Mouse (Mus musculus) testis, postnatal 10 days (tissue): ENCODE results near the gene Nms.
A peak's percentile ranks its signal among the peaks of the same experiment; 100 is the strongest.

Source experiments
- DNase-seq: peaks from one replicate; pipeline ENCODE4 v3.0.0; 2021; ENCODE audit warnings: low spot score

The Nms gene

GRCm38 (mm10) chr1:38938849-38939248, at the start of gene Nms:
TSS of gene Nms (plus strand) at chr1:38939149.
- no peak for DNase-seq

DNA sequence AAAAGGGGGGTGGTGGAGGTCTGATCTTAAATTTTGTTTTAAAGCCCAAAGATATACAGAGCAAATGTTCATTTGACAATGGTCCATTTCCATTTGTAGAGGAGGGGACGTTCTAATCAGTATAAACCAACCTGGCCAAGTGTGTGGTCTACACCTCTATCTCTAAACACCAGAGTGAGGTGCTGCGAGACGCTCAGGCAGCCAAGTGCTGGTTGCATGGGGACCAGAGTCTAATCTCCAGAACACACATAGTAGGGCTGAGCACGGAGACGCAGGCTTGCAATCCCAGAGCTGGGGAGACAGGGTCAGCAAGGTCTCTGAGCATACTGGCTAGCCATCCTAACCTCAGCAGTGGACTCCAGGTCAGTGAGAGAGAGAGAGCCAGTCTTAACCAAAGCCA, 47.5 kb upstream of the Nms start:
- no peak for DNase-seq

DNA sequence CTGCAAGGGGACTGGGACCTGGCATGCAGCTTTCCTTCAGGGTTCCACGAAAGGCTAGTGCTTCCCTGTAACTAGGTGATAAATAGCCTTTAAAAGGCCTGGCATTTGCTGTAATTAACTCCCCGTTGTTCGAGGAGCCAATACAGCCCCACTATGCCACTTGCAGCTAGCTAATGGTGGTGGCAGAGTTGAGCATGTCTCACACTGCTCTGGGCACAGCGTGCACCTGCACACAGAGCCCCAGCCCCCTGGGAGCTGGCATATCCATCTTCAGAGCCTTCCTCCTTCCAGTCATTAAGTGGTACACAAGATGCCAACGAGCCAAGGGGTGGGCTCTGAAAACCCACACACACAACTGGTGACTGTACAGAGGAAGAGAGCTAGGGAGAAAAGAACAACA, 45.9 kb upstream of the Nms start:
- DNase-seq, result no peak

GRCm38 (mm10) chr1:38897431-38898248, 41.3 kb upstream of the Nms start, which contains the start of gene Chst10:
TSS of gene Chst10 (minus strand) at chr1:38898161.
- DNase-seq, result peak; percentile 81

GRCm38 (mm10) chr1:38902571-38902970, 36.4 kb upstream of the Nms start:
- no peak for DNase-seq

DNA sequence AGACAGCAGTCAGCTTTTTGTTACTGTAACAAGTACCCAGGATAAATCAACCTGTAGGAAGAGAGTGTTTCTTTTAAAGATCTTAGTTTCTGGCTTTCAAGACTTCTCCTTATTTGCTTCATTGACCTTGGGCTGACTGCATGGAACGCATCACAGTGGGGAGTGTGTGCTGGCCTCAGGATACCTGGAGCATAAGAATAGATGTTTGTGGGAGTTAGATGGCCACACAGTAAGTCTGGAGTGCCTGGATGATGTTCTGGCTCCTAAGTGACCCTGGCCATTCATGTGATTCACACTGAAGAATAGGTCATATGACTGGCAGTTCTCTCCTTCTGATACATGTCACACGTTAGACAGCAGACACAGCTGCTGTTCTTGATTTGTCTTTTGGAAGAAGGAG, 35.0 kb upstream of the Nms start:
- no peak for DNase-seq

DNA sequence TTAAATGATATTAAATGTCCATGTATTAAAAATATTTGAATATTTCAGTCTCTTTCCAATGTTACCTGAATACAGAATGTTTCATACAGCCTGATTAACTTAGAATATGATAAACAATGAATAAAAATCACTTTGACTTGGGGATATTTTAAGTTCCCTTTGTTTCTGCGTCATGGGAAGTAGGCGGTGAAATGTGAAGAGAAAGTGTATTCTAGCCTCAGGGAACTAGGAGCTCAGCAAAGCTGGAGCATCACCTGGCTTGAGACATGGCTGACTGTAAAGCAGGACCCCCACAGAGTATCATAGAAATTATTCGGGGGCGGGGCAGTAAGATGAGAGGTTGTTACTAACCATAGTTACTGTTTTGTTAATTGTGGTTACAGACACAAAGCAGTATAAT, 10.0 kb upstream of the Nms start:
- DNase-seq, result no peak

- DNase-seq, result no peak
These were observed 9.5 kb upstream of the Nms start for GRCm38 (mm10) chr1:38929468-38929867.

- DNase-seq, result no peak
These were observed 8.2 kb upstream of the Nms start for GRCm38 (mm10) chr1:38930767-38931166.

DNA sequence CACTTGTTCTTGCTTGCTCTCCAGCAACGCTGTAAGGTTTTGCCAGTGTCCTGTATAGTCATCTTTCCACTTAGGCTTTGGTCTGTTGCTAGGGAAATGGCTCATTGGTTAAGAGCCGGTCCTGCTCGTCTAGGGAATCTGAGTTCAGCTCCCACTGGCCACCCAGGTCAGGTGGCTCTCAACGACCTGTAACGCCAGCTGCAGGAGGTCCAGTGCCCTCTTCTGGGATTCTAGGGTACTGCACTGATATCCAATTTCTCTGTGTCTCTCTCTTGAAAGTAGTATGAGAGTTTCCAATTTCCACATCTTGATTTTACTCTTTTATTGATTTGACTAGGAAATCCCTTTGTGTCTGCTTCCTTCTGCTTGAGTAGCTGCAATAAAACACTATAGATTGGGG, 4.3 kb upstream of the Nms start:
- peak; percentile 46 for DNase-seq

GRCm38 (mm10) chr1:38936780-38937179, 2.2 kb upstream of the Nms start:
- DNase-seq, result peak; percentile 65

DNA sequence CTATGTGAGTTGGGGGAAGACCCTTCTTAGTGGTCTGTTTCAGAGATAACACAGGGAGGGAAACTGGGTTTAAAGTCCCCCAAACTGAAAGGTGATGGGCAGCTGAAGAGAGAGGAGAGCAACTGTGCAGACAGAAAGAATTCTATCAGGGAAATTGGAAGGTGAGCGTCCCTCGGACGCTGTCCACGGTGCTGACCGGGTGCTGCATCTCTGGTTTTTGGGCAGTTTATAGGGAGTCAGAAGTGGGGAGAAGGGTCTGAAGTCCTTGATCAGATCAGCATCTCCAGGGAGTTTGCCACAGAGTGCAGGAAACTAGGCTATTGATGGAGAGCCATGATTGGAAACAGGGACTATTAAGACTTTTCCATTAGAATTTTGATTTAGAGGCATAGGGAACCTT, 659 bp downstream of the Nms start:
- peak; percentile 67 for DNase-seq

GRCm38 (mm10) chr1:38956457-38956856, 17.5 kb downstream of the Nms start:
- DNase-seq, result no peak

DNA sequence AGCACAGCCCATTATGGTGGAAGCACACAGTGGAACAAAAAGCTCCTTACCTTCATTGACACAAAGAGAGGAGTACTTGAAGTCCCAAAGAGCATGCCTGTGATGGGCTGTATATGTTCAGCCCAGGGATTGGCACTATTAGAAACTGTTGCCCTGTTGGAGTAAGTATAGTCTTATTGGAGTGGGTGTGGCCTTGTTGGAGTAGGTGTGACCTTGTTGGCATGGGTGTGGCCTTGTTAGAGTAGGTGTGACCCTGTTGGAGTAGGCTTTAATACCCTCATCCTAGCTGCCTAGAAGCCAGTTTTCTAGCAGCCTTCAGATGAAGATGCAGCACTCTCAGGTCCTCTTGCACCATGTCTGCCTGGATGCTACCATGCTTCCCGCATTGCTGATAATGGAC, 30.2 kb downstream of the Nms start:
- no peak for DNase-seq

GRCm38 (mm10) chr1:38971712-38972111, 32.8 kb downstream of the Nms start:
- no peak for DNase-seq

DNA sequence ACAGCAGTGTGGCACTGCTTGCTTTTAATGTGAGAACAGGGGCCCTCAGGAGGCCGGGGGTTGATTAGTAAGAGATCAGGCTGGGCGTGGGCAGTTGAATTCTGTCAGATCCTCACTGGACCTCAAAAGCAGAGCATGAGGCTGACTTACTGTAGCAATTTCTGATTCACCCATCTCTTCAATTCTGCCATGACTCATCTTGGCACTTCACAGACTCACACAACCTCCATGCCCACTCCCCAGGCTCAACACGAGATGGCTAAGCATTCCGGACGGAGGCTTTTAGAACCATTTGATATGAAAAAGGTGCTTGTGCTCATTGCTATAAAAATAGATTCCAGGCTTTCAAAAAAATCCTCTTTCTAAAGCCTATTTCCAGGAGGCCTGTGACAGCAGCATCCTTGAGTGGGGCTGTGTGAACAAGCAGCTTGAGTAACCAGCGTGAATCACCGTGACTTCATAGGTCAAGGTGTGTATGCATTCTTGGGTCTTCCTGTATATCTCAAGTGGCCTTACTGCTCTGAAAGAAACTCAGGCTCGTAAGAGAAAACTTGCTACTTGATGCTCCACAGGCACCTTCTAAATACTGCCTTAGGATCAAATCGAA, 34.1 kb downstream of the Nms start:
- DNase-seq, result no peak

- no peak for DNase-seq
These were observed 41.0 kb downstream of the Nms start for GRCm38 (mm10) chr1:38979953-38980352.

DNA sequence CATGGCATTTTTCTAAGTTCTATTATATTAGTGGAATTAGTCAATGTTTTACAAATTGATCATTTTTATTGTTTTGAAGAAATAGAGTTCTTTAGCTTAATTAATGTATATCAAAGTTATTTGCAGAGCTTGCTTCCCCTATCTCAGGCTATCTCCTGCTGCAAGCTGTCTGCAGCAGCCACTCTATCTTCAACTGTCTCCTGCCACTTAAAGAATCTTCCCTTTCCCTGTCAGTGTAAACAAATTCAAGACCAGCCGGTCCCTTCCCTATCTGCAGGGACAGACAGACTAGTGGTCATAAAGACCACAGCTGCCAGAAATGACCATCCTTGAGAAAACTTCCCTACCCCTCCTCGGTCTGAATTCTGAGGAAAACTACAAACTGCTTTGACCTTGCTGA, 44.9 kb downstream of the Nms start:
- no peak for DNase-seq

DNA sequence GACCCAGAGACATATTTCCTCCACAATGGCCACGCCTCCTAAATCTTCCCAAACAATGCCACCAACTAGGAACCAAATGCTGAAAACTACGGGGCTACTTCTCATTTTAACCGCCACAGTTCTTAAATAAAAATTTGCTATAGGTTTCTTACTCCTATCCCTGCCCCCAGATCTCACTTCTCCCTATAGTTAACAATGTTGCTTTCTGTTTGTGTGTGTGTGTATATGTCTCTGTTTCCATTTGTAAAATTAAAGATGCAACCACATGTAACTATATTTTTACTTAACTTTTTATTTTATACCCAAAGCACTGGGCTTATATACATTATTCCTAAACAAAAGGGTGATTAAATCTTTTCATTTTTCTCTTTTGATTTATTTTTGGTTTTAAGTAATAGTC, 46.4 kb downstream of the Nms start, which contains the start of gene Pdcl3:
TSS of gene Pdcl3 (plus strand) at position 301 of the 400 bp plus-strand sequence.
- DNase-seq, result no peak

GRCm38 (mm10) chr1:38987080-38987864, 48.3 kb downstream of the Nms start:
- DNase-seq, result peak; percentile 98

DNA sequence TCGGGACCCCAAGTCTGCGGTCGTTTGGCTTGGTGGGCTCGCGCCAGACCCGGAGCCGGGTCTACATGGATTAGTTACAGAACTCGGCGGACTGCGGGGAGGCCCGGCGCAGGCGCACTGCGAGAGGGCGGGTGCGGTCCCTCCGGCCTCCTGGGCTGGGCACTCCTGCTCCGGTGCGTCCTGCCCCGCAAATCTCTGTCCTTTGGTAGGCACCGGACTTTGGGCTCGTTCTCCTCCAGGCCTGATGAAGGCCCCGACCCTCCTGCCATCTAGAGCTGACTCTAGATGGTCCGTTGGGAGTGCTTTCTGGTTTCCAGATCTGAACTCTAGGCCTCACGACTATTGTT, 48.9 kb downstream of the Nms start:
- DNase-seq, result no peak

DNA sequence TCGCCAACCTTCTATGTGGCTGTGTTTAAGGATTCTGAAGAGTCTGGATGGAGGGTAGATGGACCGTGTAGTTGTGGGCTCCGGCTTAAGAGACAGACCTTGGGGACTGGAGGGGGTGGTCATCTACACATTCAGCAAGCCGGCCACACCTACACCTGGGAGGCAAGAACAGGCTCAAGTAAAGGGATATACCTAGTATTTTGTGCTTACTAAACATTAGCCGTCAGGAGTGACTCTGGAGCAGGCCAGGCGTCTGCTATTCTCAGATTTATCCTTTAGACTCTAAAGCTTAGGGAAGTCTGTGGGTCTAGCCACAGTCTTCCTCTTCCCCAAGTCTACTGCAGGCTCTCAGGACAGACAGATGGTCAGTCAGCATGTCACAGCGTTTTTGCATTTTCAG, 49.4 kb downstream of the Nms start:
- DNase-seq, result no peak

- DNase-seq, result no peak
These were observed 53.4 kb downstream of the Nms start for GRCm38 (mm10) chr1:38992365-38992764.
